Mouse (Mus musculus): ENCODE data around the gene Fbxl15. TPM values are rescaled to one million over a fixed set of nuclear protein-coding genes. Genes with fewer than 3 reads are reported as not detected.

Gene Fbxl15
- total RNA-seq, 1 experiment from 2014 or later, result 3.1 TPM

- ATAC-seq (ENCODE audit: extremely low read depth, insufficient number of reproducible peaks, low FRiP score, poor library complexity, severe bottlenecking), result no peak
Measured at GRCm38 (mm10) chr19:46306751-46307289, 21.2 kb upstream of the Fbxl15 start.

DNA sequence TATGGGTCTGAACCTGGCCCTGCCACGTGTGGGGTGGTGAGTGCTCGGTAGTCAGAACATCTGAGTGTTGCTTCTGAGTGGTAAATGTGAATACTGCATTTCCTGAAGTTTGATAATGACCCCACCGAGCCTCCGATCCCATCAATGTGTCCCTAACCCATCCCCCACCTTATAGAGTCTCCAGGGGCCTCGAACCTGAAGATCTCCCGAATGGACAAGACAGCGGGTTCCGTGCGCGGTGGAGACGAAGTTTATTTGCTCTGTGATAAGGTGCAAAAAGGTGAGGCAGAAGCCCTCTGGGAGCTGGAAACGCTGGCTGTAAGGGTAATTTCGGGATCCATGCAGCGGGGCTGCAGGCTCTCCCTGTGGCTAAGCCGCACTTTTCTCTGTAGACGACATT is 20.2 kb upstream of the Fbxl15 start:
- ATAC-seq (ENCODE audit: extremely low read depth, insufficient number of reproducible peaks, low FRiP score, poor library complexity, severe bottlenecking), result no peak

GRCm38 (mm10) chr19:46308303-46308702 is 19.7 kb upstream of the Fbxl15 start:
- ATAC-seq (ENCODE audit: extremely low read depth, insufficient number of reproducible peaks, low FRiP score, poor library complexity, severe bottlenecking), result no peak

GRCm38 (mm10) chr19:46308706-46309435 is 19.1 kb upstream of the Fbxl15 start:
- ATAC-seq (ENCODE audit: extremely low read depth, insufficient number of reproducible peaks, low FRiP score, poor library complexity, severe bottlenecking), result peak; percentile 34; the same call in 1 of the 2 replicates

GRCm38 (mm10) chr19:46309651-46310305 is 18.2 kb upstream of the Fbxl15 start:
- no peak for ATAC-seq (ENCODE audit: extremely low read depth, insufficient number of reproducible peaks, low FRiP score, poor library complexity, severe bottlenecking)

GRCm38 (mm10) chr19:46310312-46310865 is 17.6 kb upstream of the Fbxl15 start:
- no peak for ATAC-seq (ENCODE audit: extremely low read depth, insufficient number of reproducible peaks, low FRiP score, poor library complexity, severe bottlenecking)

GRCm38 (mm10) chr19:46311341-46311740 is 16.6 kb upstream of the Fbxl15 start:
- no peak for ATAC-seq (ENCODE audit: extremely low read depth, insufficient number of reproducible peaks, low FRiP score, poor library complexity, severe bottlenecking)

DNA sequence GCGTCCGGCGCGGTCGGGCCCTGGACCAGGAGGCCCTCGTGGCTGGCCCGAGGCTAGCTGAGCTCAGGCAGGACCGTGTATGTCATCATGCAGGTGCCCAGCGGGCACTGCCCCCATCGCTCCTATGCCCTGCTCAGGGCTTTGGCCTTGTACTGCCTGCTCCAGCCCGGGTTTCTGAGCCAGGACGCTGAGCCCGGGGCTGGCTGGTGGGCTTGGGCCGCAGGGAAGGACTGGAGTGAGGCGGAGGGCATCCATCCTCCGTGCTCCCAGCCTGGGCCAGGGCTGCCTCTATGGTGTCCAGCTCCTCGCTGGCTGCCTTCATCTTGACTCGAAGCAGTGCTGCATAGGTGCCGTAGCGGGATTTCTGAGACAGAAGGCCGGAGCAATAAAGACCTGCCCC is 15.4 kb upstream of the Fbxl15 start:
- no peak for ATAC-seq (ENCODE audit: extremely low read depth, insufficient number of reproducible peaks, low FRiP score, poor library complexity, severe bottlenecking)

- ATAC-seq (ENCODE audit: extremely low read depth, insufficient number of reproducible peaks, low FRiP score, poor library complexity, severe bottlenecking), result no peak
Measured at GRCm38 (mm10) chr19:46313116-46313515, 14.9 kb upstream of the Fbxl15 start.

- ATAC-seq (ENCODE audit: extremely low read depth, insufficient number of reproducible peaks, low FRiP score, poor library complexity, severe bottlenecking), result no peak
Measured at GRCm38 (mm10) chr19:46313591-46313990, 14.4 kb upstream of the Fbxl15 start.

- ATAC-seq (ENCODE audit: extremely low read depth, insufficient number of reproducible peaks, low FRiP score, poor library complexity, severe bottlenecking), result no peak
Measured at GRCm38 (mm10) chr19:46314151-46314601, 13.8 kb upstream of the Fbxl15 start.

DNA sequence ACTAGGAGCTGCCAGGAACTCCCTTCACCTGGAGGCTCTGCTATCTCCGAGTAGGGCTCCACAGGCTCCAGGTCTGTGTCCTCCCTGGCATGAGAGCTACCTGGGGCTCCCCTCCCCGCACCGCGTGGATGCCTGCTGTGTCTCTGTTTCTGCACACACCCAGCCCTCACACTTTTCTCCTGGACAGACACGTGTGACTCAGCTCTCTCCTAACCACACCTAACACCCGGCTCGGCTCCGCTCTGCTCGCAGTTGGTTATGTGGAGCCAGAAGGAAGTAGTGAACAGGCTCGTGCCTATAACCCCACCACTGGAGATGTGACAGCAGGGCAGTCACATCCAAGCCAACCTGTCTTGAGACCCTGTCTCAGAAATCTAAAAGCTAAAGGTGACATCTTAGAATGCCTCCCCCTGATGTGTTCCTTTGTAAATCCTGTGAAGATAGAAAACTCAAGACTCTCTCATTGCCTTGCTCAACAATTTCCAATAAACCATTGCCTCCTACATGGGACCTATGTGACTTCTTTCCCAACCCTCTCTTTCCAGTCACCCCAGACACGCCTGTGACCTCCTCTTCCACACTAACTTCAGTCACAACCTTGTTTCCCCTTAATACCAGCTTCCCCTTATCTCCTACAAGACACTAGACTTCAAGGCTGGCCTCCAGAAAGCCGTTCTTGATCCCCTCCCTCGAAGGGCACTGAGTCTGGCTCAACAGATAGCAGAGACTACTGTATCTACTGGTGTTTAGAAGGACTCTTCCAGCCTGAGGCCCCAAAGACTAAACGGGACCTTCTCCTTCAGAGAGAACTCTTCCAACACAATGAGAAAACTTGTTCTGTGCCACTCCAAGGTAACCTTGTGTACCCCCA is 12.9 kb upstream of the Fbxl15 start:
- ATAC-seq (ENCODE audit: extremely low read depth, insufficient number of reproducible peaks, low FRiP score, poor library complexity, severe bottlenecking), result no peak

- no peak for ATAC-seq (ENCODE audit: extremely low read depth, insufficient number of reproducible peaks, low FRiP score, poor library complexity, severe bottlenecking)
Measured at GRCm38 (mm10) chr19:46315752-46316610, 12.0 kb upstream of the Fbxl15 start.

DNA sequence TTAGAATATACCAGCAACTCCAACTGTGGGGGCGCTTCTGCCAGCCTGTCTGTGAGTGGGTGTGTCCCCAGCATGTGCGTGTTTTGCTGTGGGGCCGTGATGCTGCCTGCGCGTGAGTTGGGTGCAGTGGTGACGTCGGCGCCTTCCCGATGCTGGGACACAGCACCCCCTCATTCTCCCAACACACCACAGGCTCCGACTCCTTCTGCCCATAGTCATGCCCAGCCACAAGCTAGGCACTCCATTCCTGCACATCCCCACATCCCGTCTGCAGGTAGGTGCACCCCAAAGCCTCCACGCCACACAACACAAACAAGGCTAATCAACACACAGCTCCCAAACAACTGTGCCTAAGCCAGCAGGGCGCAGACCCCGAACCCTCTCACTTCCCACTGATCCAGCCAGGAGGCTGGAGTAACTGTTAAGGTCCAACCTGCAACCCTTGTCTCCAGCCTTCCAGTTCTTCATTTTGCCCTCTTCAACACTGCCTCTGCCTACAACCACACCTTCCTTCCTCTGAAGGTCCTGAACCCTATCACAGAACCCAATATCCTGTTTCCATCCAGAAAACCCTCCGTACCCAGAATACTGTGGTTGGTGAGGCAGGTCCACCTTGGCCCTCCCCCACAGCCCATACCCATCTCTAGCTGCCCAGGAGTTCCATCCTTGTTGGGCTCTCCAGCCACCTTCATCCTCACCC is 11.0 kb upstream of the Fbxl15 start:
- no peak for ATAC-seq (ENCODE audit: extremely low read depth, insufficient number of reproducible peaks, low FRiP score, poor library complexity, severe bottlenecking)

DNA sequence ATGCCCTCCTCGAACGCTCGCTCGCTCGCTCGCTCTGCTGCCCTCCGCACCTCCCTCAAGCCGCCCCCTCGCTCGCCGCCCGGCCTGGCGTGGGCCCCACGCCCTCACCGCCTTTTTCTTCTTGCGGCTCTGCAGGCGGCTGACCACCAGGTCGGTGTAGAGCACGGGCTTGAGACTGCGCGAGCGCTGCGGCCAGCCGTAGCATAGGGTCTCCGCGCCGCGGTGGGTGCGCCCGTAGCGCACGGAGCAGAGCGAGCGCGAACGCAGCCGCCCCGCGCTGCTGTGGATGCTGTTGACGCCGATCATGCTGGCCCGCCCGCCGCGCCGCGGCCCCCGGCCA is 10.5 kb upstream of the Fbxl15 start:
- no peak for ATAC-seq (ENCODE audit: extremely low read depth, insufficient number of reproducible peaks, low FRiP score, poor library complexity, severe bottlenecking)

DNA sequence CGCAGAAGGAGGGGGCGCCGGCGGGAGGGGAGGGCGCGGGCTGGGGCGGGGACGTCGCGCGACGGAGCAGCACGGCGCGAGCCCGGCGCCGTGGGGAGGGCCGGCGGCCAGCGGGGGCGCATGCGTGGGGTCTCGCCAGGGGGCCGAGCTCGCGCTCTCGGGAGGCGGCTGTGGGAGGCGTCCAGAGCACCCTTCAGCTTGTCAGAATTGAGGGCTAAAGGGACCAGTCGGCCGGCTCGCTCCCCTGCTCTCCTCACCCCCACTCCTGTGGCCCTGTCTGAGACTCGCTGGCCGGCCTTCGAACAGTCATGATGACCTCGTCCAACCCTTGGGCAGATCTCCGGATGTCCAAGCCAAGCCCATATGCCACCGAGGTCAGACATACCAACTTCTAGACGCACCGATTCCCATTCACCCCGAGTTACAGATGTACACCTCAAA is 9.9 kb upstream of the Fbxl15 start:
- no peak for ATAC-seq (ENCODE audit: extremely low read depth, insufficient number of reproducible peaks, low FRiP score, poor library complexity, severe bottlenecking)

DNA sequence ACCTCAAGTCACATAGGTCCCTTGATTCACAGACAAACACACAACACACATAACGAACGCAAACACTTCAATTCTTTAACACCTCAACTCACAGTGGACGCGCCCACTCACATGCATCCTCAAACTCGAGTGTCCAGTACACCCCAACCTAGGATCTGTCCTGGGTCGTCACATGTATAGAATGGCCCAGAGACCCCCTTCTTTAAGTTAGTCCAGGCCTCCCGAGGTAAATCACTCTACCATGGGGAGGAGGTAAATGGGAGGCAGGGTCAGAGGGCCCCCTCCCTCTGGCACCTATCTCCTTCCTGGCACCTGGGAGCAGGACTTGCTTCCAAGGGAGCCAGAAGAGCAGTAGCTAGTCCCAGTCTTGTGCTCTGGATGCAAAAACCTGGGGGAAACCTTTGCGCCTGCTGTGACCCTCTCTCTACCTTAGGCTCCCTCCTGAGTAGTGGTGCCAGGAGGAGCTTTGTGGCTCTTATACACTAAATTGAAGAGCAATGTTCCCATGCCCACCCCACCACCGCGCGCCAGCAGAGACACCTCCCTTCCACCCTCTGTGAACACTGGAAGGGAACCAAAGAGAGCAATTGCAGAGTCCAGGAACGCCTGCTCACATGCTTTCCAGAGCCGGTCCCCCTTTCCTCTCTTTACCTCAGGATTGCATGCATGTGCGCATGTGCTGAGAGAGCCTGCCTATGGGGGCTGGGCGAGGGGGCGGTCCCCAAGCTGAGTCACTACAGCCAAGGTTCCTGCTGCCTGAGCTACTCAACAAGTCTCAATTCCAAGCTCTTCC is 9.2 kb upstream of the Fbxl15 start:
- no peak for ATAC-seq (ENCODE audit: extremely low read depth, insufficient number of reproducible peaks, low FRiP score, poor library complexity, severe bottlenecking)

Measured in neutrophil, adult 5-6 weeks (primary cell).